Mouse (Mus musculus) liver, postnatal 0 days (tissue): ENCODE measurements at regions not wholly inside any gene's neighbourhood (a gene's known extent, or its start where the extent isn't known, plus 50 kb on each side); places are given as distances from the start of the nearest gene placed in this dataset.

Experiments
- CTCF ChIP-seq: sonication (generic); IDR thresholded peaks from 2 replicates; pipeline ENCODE4 v1.5.1; 2016; ENCODE audit warnings: antibody characterized with exemption, low read depth
- EP300 ChIP-seq: IDR thresholded peaks from 2 replicates; pipeline ENCODE4 v1.6.1; 2016; ENCODE audit warnings: antibody characterized with exemption, low read depth, mild to moderate bottlenecking

DNA sequence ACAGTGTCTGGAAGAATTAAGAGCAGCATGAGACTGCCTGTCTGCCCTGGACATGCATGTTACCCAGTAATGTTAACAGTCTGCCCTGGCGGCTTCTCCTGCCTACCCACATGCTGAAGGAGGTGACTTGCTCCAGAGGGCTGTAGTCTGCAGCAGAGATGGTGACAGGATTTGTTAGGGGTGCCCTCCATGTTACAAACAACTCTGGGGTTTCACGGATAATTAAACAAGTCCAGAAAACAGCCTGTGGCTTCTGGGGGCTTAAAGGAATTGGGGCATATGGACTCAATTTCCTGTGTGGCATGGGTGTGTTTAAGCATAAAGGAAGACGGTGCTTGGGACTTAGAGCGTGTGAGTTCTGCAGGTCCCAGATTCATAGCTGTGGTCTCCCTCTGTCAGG, 347.3 kb upstream of the Tshz3 start:
- TF ChIP-seq CTCF: no peak
- no peak for TF ChIP-seq EP300
